Mouse (Mus musculus): ENCODE data around the gene Cyp19a1. TPM values are rescaled to one million over a fixed set of nuclear protein-coding genes. Genes with fewer than 3 reads are reported as not detected.

Gene Cyp19a1
- not detected for polyA plus RNA-seq (2017; shearing (Covaris generic))

GRCm38 (mm10) chr9:54268010-54268409, at the start of gene Cyp19a1:
Gene Cyp19a1, minus strand, starts transcription at chr9:54268110.

GRCm38 (mm10) chr9:54286331-54286987, 18.5 kb upstream of the Cyp19a1 start, which contains the start of gene Gldn:
Gene Gldn, plus strand, starts transcription at chr9:54286486.

Other genes with a start within 250 kb of the Cyp19a1 start
- gene Tnfaip8l3, start 199.7 kb downstream of the Cyp19a1 start, polyA plus RNA-seq (2017; shearing (Covaris generic)) = not detected
- not detected for gene Gldn, start 18.4 kb upstream of the Cyp19a1 start, polyA plus RNA-seq (2017; shearing (Covaris generic))
- 0.10 TPM for gene Dmxl2, start 233.5 kb upstream of the Cyp19a1 start, polyA plus RNA-seq (2017; shearing (Covaris generic))